Mouse (Mus musculus) embryo, embryonic 11.5 days (tissue): ENCODE measurements at regions not wholly inside any gene's neighbourhood (a gene's known extent, or its start where the extent isn't known, plus 50 kb on each side); places are given as distances from the start of the nearest gene placed in this dataset.
A peak's percentile ranks its signal among the peaks of the same experiment; 100 is the strongest.
"Not testable (repeated sequence)": the region's sequence is repeated elsewhere in the genome, so short reads cannot be mapped to it uniquely, and the experiment has no call there.

Experiments
- DNase-seq: peaks from one replicate; pipeline ENCODE4 v3.0.0-alpha.2; 2012; ENCODE audit warnings: low read depth, low spot score

- peak; percentile 2 for DNase-seq
Measured at GRCm38 (mm10) chr6:62889194-62889593, 366.5 kb upstream of the Grid2 start.

- no peak for DNase-seq
Measured at GRCm38 (mm10) chr6:62912758-62913157, 342.9 kb upstream of the Grid2 start.

- DNase-seq = not testable (repeated sequence)
Measured at GRCm38 (mm10) chr6:62917059-62917458, 338.6 kb upstream of the Grid2 start.

GRCm38 (mm10) chr6:62917956-62918355, 337.7 kb upstream of the Grid2 start:
- DNase-seq = no peak

GRCm38 (mm10) chr6:62919092-62919491, 336.6 kb upstream of the Grid2 start:
- no peak for DNase-seq
